Mouse (Mus musculus) testis, adult 2 months (tissue): ENCODE results near the gene Zmynd10.

Experiments used
- CTCF ChIP-seq: fragments of 200-500 bp; IDR thresholded peaks from 2 replicates; pipeline ENCODE4 v1.5.1; 2012; ENCODE audit warnings: low read depth, mild to moderate bottlenecking, inconsistent platforms, low read length, moderate library complexity; ENCODE audit not compliant: control insufficient read depth, insufficient read depth, insufficient replicate concordance
- POLR2A ChIP-seq: fragments of 200-500 bp; IDR thresholded peaks from 2 replicates; pipeline ENCODE4 v1.6.1; 2012; ENCODE audit warnings: low read depth, mild to moderate bottlenecking, inconsistent platforms, low read length, moderate library complexity; ENCODE audit not compliant: control insufficient read depth

DNA sequence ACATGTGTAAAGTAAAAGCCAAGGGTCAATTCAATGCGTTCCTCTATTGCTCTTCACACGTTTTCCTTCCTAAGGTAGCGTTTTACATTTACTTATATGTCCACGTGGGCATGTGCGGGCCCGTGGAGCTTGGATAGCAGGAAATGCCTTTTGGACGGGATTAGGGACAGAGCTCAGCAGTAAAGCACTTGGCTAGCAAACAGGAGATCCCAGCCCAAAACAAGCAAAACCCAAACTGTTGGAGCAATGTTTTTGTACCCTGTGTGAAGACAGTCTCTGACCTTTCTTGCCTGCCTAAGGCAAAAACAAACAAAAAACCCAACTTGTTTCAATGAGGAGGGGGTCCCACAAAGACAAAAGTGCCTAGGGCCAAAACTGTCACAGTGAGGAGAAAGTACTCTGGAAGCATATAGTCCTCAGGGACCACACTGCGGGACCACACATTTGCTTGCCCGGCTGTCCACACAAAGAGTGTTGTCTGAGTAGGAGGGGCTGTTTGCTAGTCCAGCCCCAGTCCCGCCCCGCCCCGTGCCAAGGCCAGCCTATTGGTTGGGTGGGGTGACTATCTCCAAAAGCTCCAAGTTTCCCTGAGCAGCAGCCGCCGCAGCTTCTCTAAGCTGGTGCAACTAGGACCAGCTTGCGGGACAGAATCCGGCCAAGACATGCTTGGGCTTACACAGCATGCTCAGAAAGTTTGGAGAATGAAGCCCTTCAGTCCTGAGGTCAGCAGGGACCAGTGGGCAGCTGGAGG lies 29.4 kb downstream of the Zmynd10 start, which contains the start of gene Hyal1:
- peak; percentile 54; the same call in 1 of the 2 replicates for TF ChIP-seq POLR2A
- no peak for TF ChIP-seq CTCF
